Mouse (Mus musculus) lung, embryonic 15.5 days (tissue): ENCODE measurements at regions not wholly inside any gene's neighbourhood (a gene's known extent, or its start where the extent isn't known, plus 50 kb on each side); places are given as distances from the start of the nearest gene placed in this dataset.

ENCODE experiments used
- ATAC-seq: fragments of 200-750 bp; cut with Nextera tagmentation; 2 replicates; pipeline ENCODE4 v1.8.0; 2017; ENCODE audit warnings: moderate number of reproducible peaks, borderline replicate concordance; ENCODE audit not compliant: low FRiP score, low TSS enrichment; ENCODE audit errors: extremely low read depth
- H3K27ac ChIP-seq: fragments of 300-500 bp; sonication (generic); 2 replicates; pipeline ENCODE4 v1.5.1; 2015; ENCODE audit warnings: moderate library complexity, mild to moderate bottlenecking, inconsistent platforms
- H3K27me3 ChIP-seq: fragments of 300-500 bp; sonication (generic); 2 replicates; pipeline ENCODE4 v1.6.1; 2015; ENCODE audit warnings: inconsistent platforms
- H3K36me3 ChIP-seq: fragments of 300-500 bp; sonication (generic); 2 replicates; pipeline ENCODE4 v1.6.1; 2015; ENCODE audit warnings: inconsistent platforms
- H3K4me1 ChIP-seq: fragments of 300-500 bp; sonication (generic); 2 replicates; pipeline ENCODE4 v1.6.1; 2015; ENCODE audit warnings: inconsistent platforms
- H3K4me2 ChIP-seq: fragments of 300-500 bp; sonication (generic); 2 replicates; pipeline ENCODE4 v1.6.1; 2015; ENCODE audit warnings: inconsistent platforms, mild to moderate bottlenecking, moderate library complexity
- H3K4me3 ChIP-seq: fragments of 300-500 bp; sonication (generic); 2 replicates; pipeline ENCODE4 v1.5.1; 2015; ENCODE audit warnings: mild to moderate bottlenecking, inconsistent platforms
- H3K9ac ChIP-seq: fragments of 300-500 bp; sonication (generic); 2 replicates; pipeline ENCODE4 v1.6.1; 2015; ENCODE audit warnings: inconsistent platforms
- H3K9me3 ChIP-seq: fragments of 300-500 bp; sonication (generic); 2 replicates; pipeline ENCODE4 v1.6.1; 2016; ENCODE audit warnings: inconsistent platforms
- WGBS: fragments of 180-500 bp; shearing (Covaris S2); methylation state at CpG from one replicate; pipeline ENCODE4 v1.1.7; 2015; 5-methylcytosine and 5-hydroxymethylcytosine counted together

- no peak overlapping the region for H3K4me3 ChIP-seq
- H3K4me2 ChIP-seq = no peak overlapping the region
- H3K9ac ChIP-seq = no peak overlapping the region
- no peaks in the 10 kb centered on the region for H3K9me3 ChIP-seq
- H3K27me3 ChIP-seq = no peaks in the 10 kb centered on the region
- H3K4me1 ChIP-seq = no peaks in the 10 kb centered on the region
- no peak for ATAC-seq
- no peaks in the 10 kb centered on the region for H3K36me3 ChIP-seq
- H3K27ac ChIP-seq = no peak overlapping the region
- WGBS = 72% methylated on average over 13 of the region's 13 CpGs
Measured at GRCm38 (mm10) chr15:88505491-88506119, 94.5 kb upstream of the Zdhhc25 start.

GRCm38 (mm10) chr15:88507886-88508285, 92.2 kb upstream of the Zdhhc25 start:
- no peak overlapping the region for H3K4me3 ChIP-seq
- no peaks in the 10 kb centered on the region for H3K36me3 ChIP-seq
- H3K4me2 ChIP-seq = no peak overlapping the region
- H3K9ac ChIP-seq = no peak overlapping the region
- ATAC-seq = no peak
- H3K27me3 ChIP-seq = no peaks in the 10 kb centered on the region
- WGBS = 69% methylated on average over 2 of the region's 2 CpGs
- H3K27ac ChIP-seq = no peak overlapping the region
- H3K9me3 ChIP-seq = no peaks in the 10 kb centered on the region
- H3K4me1 ChIP-seq = no peaks in the 10 kb centered on the region

- ATAC-seq = no peak
- H3K27ac ChIP-seq = no peak overlapping the region
- H3K4me2 ChIP-seq = no peak overlapping the region
- no peaks in the 10 kb centered on the region for H3K9me3 ChIP-seq
- H3K36me3 ChIP-seq = no peaks in the 10 kb centered on the region
- H3K9ac ChIP-seq = no peak overlapping the region
- H3K4me3 ChIP-seq = no peak overlapping the region
- WGBS = 82% methylated on average over 6 of the region's 6 CpGs
- H3K4me1 ChIP-seq = no peaks in the 10 kb centered on the region
- no peaks in the 10 kb centered on the region for H3K27me3 ChIP-seq
Measured at GRCm38 (mm10) chr15:88508971-88509370, 91.1 kb upstream of the Zdhhc25 start.

GRCm38 (mm10) chr15:88509626-88510025, 90.5 kb upstream of the Zdhhc25 start:
- H3K4me2 ChIP-seq = no peak overlapping the region
- H3K27ac ChIP-seq = no peak overlapping the region
- H3K27me3 ChIP-seq = no peaks in the 10 kb centered on the region
- no peak overlapping the region for H3K9ac ChIP-seq
- 60% methylated on average over 2 of the region's 2 CpGs for WGBS
- no peak for ATAC-seq
- H3K36me3 ChIP-seq = no peaks in the 10 kb centered on the region
- no peaks in the 10 kb centered on the region for H3K4me1 ChIP-seq
- no peak overlapping the region for H3K4me3 ChIP-seq
- no peaks in the 10 kb centered on the region; the same call in 1 of the 2 replicates for H3K9me3 ChIP-seq

GRCm38 (mm10) chr15:88514091-88514490, 86.0 kb upstream of the Zdhhc25 start:
- Histone ChIP-seq H3K4me1 (no peaks in the 10 kb centered on the region), H3K36me3 (no peaks in the 10 kb centered on the region), H3K4me2 (no peak overlapping the region), H3K4me3 (no peak overlapping the region), H3K9me3 (no peaks in the 10 kb centered on the region; the same call in 1 of the 2 replicates), H3K9ac (no peak overlapping the region), H3K27ac (no peak overlapping the region), H3K27me3 (no peaks in the 10 kb centered on the region)
- no peak for ATAC-seq
- WGBS = 88% methylated on average over 5 of the region's 5 CpGs

- Histone ChIP-seq H3K27ac (no peak overlapping the region), H3K9ac (no peak overlapping the region), H3K4me2 (no peak overlapping the region), H3K9me3 (no peaks in the 10 kb centered on the region), H3K36me3 (no peaks in the 10 kb centered on the region), H3K27me3 (no peaks in the 10 kb centered on the region), H3K4me3 (no peak overlapping the region), H3K4me1 (no peaks in the 10 kb centered on the region)
- WGBS = 88% methylated on average over 1 of the region's 1 CpGs
- ATAC-seq = no peak
Measured at GRCm38 (mm10) chr15:88531218-88531617, 68.9 kb upstream of the Zdhhc25 start.

- WGBS = 72% methylated on average over 5 of the region's 5 CpGs
Measured at GRCm38 (mm10) chr15:88532008-88532407, 68.1 kb upstream of the Zdhhc25 start.

GRCm38 (mm10) chr15:88533354-88533753, 66.7 kb upstream of the Zdhhc25 start:
- Histone ChIP-seq H3K9ac (no peak overlapping the region), H3K9me3 (no peaks in the 10 kb centered on the region), H3K4me3 (no peak overlapping the region), H3K27me3 (no peaks in the 10 kb centered on the region), H3K4me1 (no peaks in the 10 kb centered on the region), H3K4me2 (no peak overlapping the region), H3K27ac (no peak overlapping the region), H3K36me3 (no peaks in the 10 kb centered on the region)
- 55% methylated on average over 7 of the region's 7 CpGs for WGBS
- no peak for ATAC-seq

More at GRCm38 (mm10) chr15:88532008-88532407, 68.1 kb upstream of the Zdhhc25 start:
- no peak overlapping the region for H3K4me2 ChIP-seq
- H3K4me3 ChIP-seq = no peak overlapping the region
- H3K4me1 ChIP-seq = no peaks in the 10 kb centered on the region
- ATAC-seq = no peak
- H3K27me3 ChIP-seq = no peaks in the 10 kb centered on the region
- no peaks in the 10 kb centered on the region for H3K9me3 ChIP-seq
- no peak overlapping the region for H3K9ac ChIP-seq
- no peak overlapping the region for H3K27ac ChIP-seq
- no peaks in the 10 kb centered on the region for H3K36me3 ChIP-seq

- no peak overlapping the region for H3K4me3 ChIP-seq
- no peak; the same call in 1 of the 2 replicates for ATAC-seq
- no peaks in the 10 kb centered on the region for H3K9me3 ChIP-seq
- H3K36me3 ChIP-seq = no peaks in the 10 kb centered on the region
- no peak overlapping the region for H3K4me2 ChIP-seq
- WGBS = 60% methylated on average over 2 of the region's 2 CpGs
- no peaks in the 10 kb centered on the region for H3K4me1 ChIP-seq
- no peaks in the 10 kb centered on the region for H3K27me3 ChIP-seq
- H3K27ac ChIP-seq = no peak overlapping the region
- H3K9ac ChIP-seq = no peak overlapping the region
Measured at GRCm38 (mm10) chr15:88535516-88535915, 64.6 kb upstream of the Zdhhc25 start.

GRCm38 (mm10) chr15:88537190-88537589, 62.9 kb upstream of the Zdhhc25 start:
- Histone ChIP-seq H3K9me3 (no peaks in the 10 kb centered on the region), H3K4me1 (no peaks in the 10 kb centered on the region), H3K27ac (no peak overlapping the region), H3K9ac (no peak overlapping the region), H3K27me3 (no peaks in the 10 kb centered on the region), H3K4me2 (no peak overlapping the region), H3K36me3 (no peaks in the 10 kb centered on the region), H3K4me3 (no peak overlapping the region)
- WGBS = 11% methylated on average over 10 of the region's 10 CpGs
- no peak for ATAC-seq

- Histone ChIP-seq H3K9ac (no peak overlapping the region), H3K27me3 (no peaks in the 10 kb centered on the region), H3K36me3 (no peaks in the 10 kb centered on the region), H3K9me3 (no peaks in the 10 kb centered on the region), H3K4me2 (no peak overlapping the region), H3K4me3 (no peak overlapping the region), H3K27ac (no peak overlapping the region), H3K4me1 (no peaks in the 10 kb centered on the region)
- ATAC-seq = no peak
- 70% methylated on average over 2 of the region's 2 CpGs for WGBS
Measured at GRCm38 (mm10) chr15:88542567-88542966, 57.5 kb upstream of the Zdhhc25 start.

- H3K36me3 ChIP-seq = no peaks in the 10 kb centered on the region
- no peaks in the 10 kb centered on the region for H3K9me3 ChIP-seq
- ATAC-seq = no peak
- H3K4me1 ChIP-seq = no peaks in the 10 kb centered on the region
- no peak overlapping the region for H3K4me3 ChIP-seq
- no peak overlapping the region for H3K4me2 ChIP-seq
- WGBS = 77% methylated on average over 5 of the region's 5 CpGs
- H3K9ac ChIP-seq = no peak overlapping the region
- H3K27ac ChIP-seq = no peak overlapping the region
- H3K27me3 ChIP-seq = no peaks in the 10 kb centered on the region
Measured at GRCm38 (mm10) chr15:88544216-88544615, 55.9 kb upstream of the Zdhhc25 start.

GRCm38 (mm10) chr15:88548261-88548660, 51.8 kb upstream of the Zdhhc25 start:
- no peak overlapping the region for H3K9ac ChIP-seq
- no peaks in the 10 kb centered on the region for H3K36me3 ChIP-seq
- no peak for ATAC-seq
- H3K4me1 ChIP-seq = no peaks in the 10 kb centered on the region
- H3K27ac ChIP-seq = no peak overlapping the region
- WGBS = 49% methylated on average over 6 of the region's 6 CpGs
- no peak overlapping the region for H3K4me2 ChIP-seq
- no peaks in the 10 kb centered on the region for H3K27me3 ChIP-seq
- no peaks in the 10 kb centered on the region for H3K9me3 ChIP-seq
- H3K4me3 ChIP-seq = no peak overlapping the region
